Mouse (Mus musculus): Measurements from ENCODE around the gene Gm10563. TPM values are rescaled to one million over a fixed set of nuclear protein-coding genes. Genes with fewer than 3 reads are reported as not detected.

Gm10563 gene
- polyA plus RNA-seq, 1 experiment from 2014 or later: not detected

GRCm38 (mm10) chr4:155654456-155655298, 9.5 kb upstream of the Gm10563 start:
- Histone ChIP-seq H3K27me3 (ENCODE audit: control insufficient read depth, insufficient read depth, low read length) (peaks cover 7% of the 10 kb centered on the region; the same call in 1 of the 2 replicates), H3K36me3 (ENCODE audit: control insufficient read depth, insufficient read depth, low read length) (peaks cover 34% of the 10 kb centered on the region), H3K9me3 (ENCODE audit: control insufficient read depth, low read depth, low read length) (no peaks in the 10 kb centered on the region), H3K27ac (ENCODE audit: low read length) (0 out of 2 replicates have a peak overlapping the region, but pooled peaks have one; percentile 27), H3K4me1 (ENCODE audit: control insufficient read depth, insufficient read depth, low read length) (peaks cover 34% of the 10 kb centered on the region), H3K4me3 (ENCODE audit: low read depth, low read length) (peak overlapping the region; percentile 39), H3K4me2 (replicated peaks; ENCODE audit: low read depth, low read length) (peak overlapping the region; percentile 86), H3K9ac (replicated peaks; ENCODE audit: low read depth, low read length) (peak overlapping the region; percentile 33; the same call in 1 of the 2 replicates)
- peak; percentile 68 for ATAC-seq (ENCODE audit: insufficient number of reproducible peaks, insufficient read depth, low FRiP score, low read depth)
- 2% methylated on average over 52 of the region's 52 CpGs for WGBS

DNA sequence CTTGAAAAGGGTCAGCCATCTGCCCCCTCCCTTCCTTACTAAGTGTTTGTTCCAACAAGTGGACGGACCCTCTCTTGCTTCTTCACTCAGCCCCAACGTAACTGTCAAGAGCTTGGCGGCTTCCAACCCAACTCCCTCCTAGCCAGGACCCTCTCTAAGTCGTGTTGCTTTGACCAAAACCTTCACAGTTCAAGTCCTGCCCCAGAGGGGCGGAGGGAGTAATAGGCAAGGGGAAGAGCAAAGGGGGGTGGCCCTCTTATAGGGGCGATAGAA, 8.9 kb upstream of the Gm10563 start:
- peak overlapping the region; percentile 39 for H3K4me3 ChIP-seq (ENCODE audit: low read depth, low read length)
- H3K9ac ChIP-seq (replicated peaks; ENCODE audit: low read depth, low read length): peak overlapping the region; percentile 36; the same call in 1 of the 2 replicates
- no peaks in the 10 kb centered on the region for H3K9me3 ChIP-seq (ENCODE audit: control insufficient read depth, low read depth, low read length)
- H3K4me1 ChIP-seq (ENCODE audit: control insufficient read depth, insufficient read depth, low read length): peaks cover 34% of the 10 kb centered on the region
- 0 out of 2 replicates have a peak, but pooled peaks have one; percentile 1 for ATAC-seq (ENCODE audit: insufficient number of reproducible peaks, insufficient read depth, low FRiP score, low read depth)
- 0 out of 2 replicates have a peak overlapping the region, but pooled peaks have one; percentile 15 for H3K27ac ChIP-seq (ENCODE audit: low read length)
- peak overlapping the region; percentile 86 for H3K4me2 ChIP-seq (replicated peaks; ENCODE audit: low read depth, low read length)
- H3K27me3 ChIP-seq (ENCODE audit: control insufficient read depth, insufficient read depth, low read length): peaks cover 7% of the 10 kb centered on the region; the same call in 1 of the 2 replicates
- 1% methylated on average over 6 of the region's 6 CpGs for WGBS
- H3K36me3 ChIP-seq (ENCODE audit: control insufficient read depth, insufficient read depth, low read length): peaks cover 38% of the 10 kb centered on the region

DNA sequence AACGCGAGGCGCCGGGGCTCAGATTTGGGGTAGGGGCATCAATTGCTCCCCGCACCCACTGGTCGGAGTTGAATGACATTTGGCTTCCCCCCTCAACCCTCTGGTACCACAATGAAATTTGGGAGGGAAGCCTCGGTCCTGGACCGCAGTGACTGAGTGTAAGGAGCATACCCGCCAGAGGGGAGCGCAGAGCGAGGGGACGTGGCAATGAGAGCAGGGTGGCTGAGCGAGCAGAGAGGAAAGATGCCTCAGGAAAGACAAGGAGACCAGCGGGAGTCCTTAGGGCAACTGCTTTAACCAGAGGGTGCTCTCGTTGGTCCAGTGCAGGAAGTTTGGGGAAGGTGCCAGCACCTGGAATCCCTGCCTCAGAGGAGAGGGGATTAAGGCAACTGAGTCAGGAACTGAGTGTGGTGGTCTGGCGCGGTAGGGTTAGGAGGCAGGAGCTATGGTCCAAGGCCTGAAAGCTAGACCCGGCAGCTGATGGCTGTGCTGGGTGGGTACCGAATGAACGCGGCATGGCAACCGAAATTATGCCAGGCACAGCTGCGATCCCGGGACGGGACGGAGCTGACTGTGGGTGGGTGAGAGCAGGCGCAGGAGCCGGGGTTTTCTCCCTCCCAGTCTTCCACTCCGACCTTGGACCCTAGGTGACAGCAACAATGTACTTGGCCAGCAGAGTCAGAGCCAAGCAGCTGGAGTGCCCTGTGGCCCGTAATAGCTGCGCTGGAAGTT, 8.4 kb upstream of the Gm10563 start:
- H3K36me3 ChIP-seq (ENCODE audit: control insufficient read depth, insufficient read depth, low read length): peaks cover 41% of the 10 kb centered on the region
- H3K4me2 ChIP-seq (replicated peaks; ENCODE audit: low read depth, low read length): peak overlapping the region; percentile 86
- peaks cover 7% of the 10 kb centered on the region; the same call in 1 of the 2 replicates for H3K27me3 ChIP-seq (ENCODE audit: control insufficient read depth, insufficient read depth, low read length)
- 2% methylated on average over 31 of the region's 31 CpGs for WGBS
- peaks cover 34% of the 10 kb centered on the region for H3K4me1 ChIP-seq (ENCODE audit: control insufficient read depth, insufficient read depth, low read length)
- peak overlapping the region; percentile 39 for H3K4me3 ChIP-seq (ENCODE audit: low read depth, low read length)
- ATAC-seq (ENCODE audit: insufficient number of reproducible peaks, insufficient read depth, low FRiP score, low read depth): peak; percentile 1; the same call in 1 of the 2 replicates
- peak overlapping the region; percentile 36; the same call in 1 of the 2 replicates for H3K9ac ChIP-seq (replicated peaks; ENCODE audit: low read depth, low read length)
- H3K9me3 ChIP-seq (ENCODE audit: control insufficient read depth, low read depth, low read length): no peaks in the 10 kb centered on the region
- peak overlapping the region; percentile 61 for H3K27ac ChIP-seq (ENCODE audit: low read length)

- peak within 1 kb of the TSS; percentile 39 for H3K4me3 ChIP-seq (ENCODE audit: low read depth, low read length)
- under 1% methylated on average over 33 of the region's 33 CpGs for WGBS
- no peaks in the 10 kb centered on the region for H3K9me3 ChIP-seq (ENCODE audit: control insufficient read depth, low read depth, low read length)
- peak within 1 kb of the TSS; percentile 61 for H3K27ac ChIP-seq (ENCODE audit: low read length)
- H3K27me3 ChIP-seq (ENCODE audit: control insufficient read depth, insufficient read depth, low read length): peaks cover 7% of the 10 kb centered on the region; the same call in 1 of the 2 replicates
- ATAC-seq (ENCODE audit: insufficient number of reproducible peaks, insufficient read depth, low FRiP score, low read depth): peak; percentile 42; the same call in 1 of the 2 replicates
- H3K4me2 ChIP-seq (replicated peaks; ENCODE audit: low read depth, low read length): peak within 1 kb of the TSS; percentile 86
- H3K4me1 ChIP-seq (ENCODE audit: control insufficient read depth, insufficient read depth, low read length): peaks cover 34% of the 10 kb centered on the region
- peaks cover 44% of the 10 kb centered on the region for H3K36me3 ChIP-seq (ENCODE audit: control insufficient read depth, insufficient read depth, low read length)
- peak within 1 kb of the TSS; percentile 36; the same call in 1 of the 2 replicates for H3K9ac ChIP-seq (replicated peaks; ENCODE audit: low read depth, low read length)
Observed at GRCm38 (mm10) chr4:155653086-155653450, 7.9 kb upstream of the Gm10563 start, which contains the start of gene Mmp23. Gene Mmp23, minus strand, starts transcription at chr4:155653384.

- H3K36me3 ChIP-seq (ENCODE audit: control insufficient read depth, insufficient read depth, low read length): peaks cover 47% of the 10 kb centered on the region
Observed at GRCm38 (mm10) chr4:155652283-155653085, 7.3 kb upstream of the Gm10563 start.

GRCm38 (mm10) chr4:155651553-155652269, 6.5 kb upstream of the Gm10563 start:
- H3K9ac ChIP-seq (replicated peaks; ENCODE audit: low read depth, low read length): no peak overlapping the region
- peaks cover 46% of the 10 kb centered on the region for H3K36me3 ChIP-seq (ENCODE audit: control insufficient read depth, insufficient read depth, low read length)
- peaks cover 34% of the 10 kb centered on the region for H3K4me1 ChIP-seq (ENCODE audit: control insufficient read depth, insufficient read depth, low read length)
- no peaks in the 10 kb centered on the region for H3K9me3 ChIP-seq (ENCODE audit: control insufficient read depth, low read depth, low read length)
- peak overlapping the region; percentile 86; the same call in 1 of the 2 replicates for H3K4me2 ChIP-seq (replicated peaks; ENCODE audit: low read depth, low read length)
- peak overlapping the region; percentile 44; the same call in 1 of the 2 replicates for H3K27ac ChIP-seq (ENCODE audit: low read length)
- WGBS: 61% methylated on average over 15 of the region's 15 CpGs
- H3K27me3 ChIP-seq (ENCODE audit: control insufficient read depth, insufficient read depth, low read length): peaks cover 7% of the 10 kb centered on the region; the same call in 1 of the 2 replicates
- H3K4me3 ChIP-seq (ENCODE audit: low read depth, low read length): 0 out of 2 replicates have a peak overlapping the region, but pooled peaks have one; percentile 39
- ATAC-seq (ENCODE audit: insufficient number of reproducible peaks, insufficient read depth, low FRiP score, low read depth): peak; percentile 51

More at GRCm38 (mm10) chr4:155652283-155653085, 7.3 kb upstream of the Gm10563 start:
- Histone ChIP-seq H3K9ac (replicated peaks; ENCODE audit: low read depth, low read length) (peak overlapping the region; percentile 36; the same call in 1 of the 2 replicates), H3K9me3 (ENCODE audit: control insufficient read depth, low read depth, low read length) (no peaks in the 10 kb centered on the region), H3K27ac (ENCODE audit: low read length) (peak overlapping the region; percentile 61; the same call in 1 of the 2 replicates), H3K4me2 (replicated peaks; ENCODE audit: low read depth, low read length) (peak overlapping the region; percentile 86), H3K4me3 (ENCODE audit: low read depth, low read length) (peak overlapping the region; percentile 39), H3K4me1 (ENCODE audit: control insufficient read depth, insufficient read depth, low read length) (peaks cover 34% of the 10 kb centered on the region), H3K27me3 (ENCODE audit: control insufficient read depth, insufficient read depth, low read length) (peaks cover 7% of the 10 kb centered on the region; the same call in 1 of the 2 replicates)
- no peak for ATAC-seq (ENCODE audit: insufficient number of reproducible peaks, insufficient read depth, low FRiP score, low read depth)
- 21% methylated on average over 35 of the region's 36 CpGs for WGBS

- H3K4me3 ChIP-seq (ENCODE audit: low read depth, low read length): no peak overlapping the region
- ATAC-seq (ENCODE audit: insufficient number of reproducible peaks, insufficient read depth, low FRiP score, low read depth): no peak
- WGBS: 88% methylated on average over 11 of the region's 11 CpGs
- H3K4me2 ChIP-seq (replicated peaks; ENCODE audit: low read depth, low read length): no peak overlapping the region
- H3K9me3 ChIP-seq (ENCODE audit: control insufficient read depth, low read depth, low read length): no peaks in the 10 kb centered on the region
- 0 out of 2 replicates have a peak, but pooled peaks cover 7% of the 10 kb centered on the region for H3K27me3 ChIP-seq (ENCODE audit: control insufficient read depth, insufficient read depth, low read length)
- H3K36me3 ChIP-seq (ENCODE audit: control insufficient read depth, insufficient read depth, low read length): peaks cover 55% of the 10 kb centered on the region
- no peak overlapping the region for H3K9ac ChIP-seq (replicated peaks; ENCODE audit: low read depth, low read length)
- H3K4me1 ChIP-seq (ENCODE audit: control insufficient read depth, insufficient read depth, low read length): peaks cover 26% of the 10 kb centered on the region
- no peak overlapping the region for H3K27ac ChIP-seq (ENCODE audit: low read length)
Observed at GRCm38 (mm10) chr4:155649355-155649754, 4.1 kb upstream of the Gm10563 start.

Data from stomach, embryonic 14.5 days (tissue).